Mouse (Mus musculus): ENCODE results near the gene Foxk1. TPM values are rescaled to one million over a fixed set of nuclear protein-coding genes. Genes with fewer than 3 reads are reported as not detected.

Gene Foxk1
- total RNA-seq, 1 experiment: 10.7 TPM

- peak overlapping the region; percentile 67 for H3K9ac ChIP-seq (ENCODE audit: insufficient read depth, low read depth, low read length, poor library complexity, severe bottlenecking)
- in situ Hi-C loops (cut with MboI; ENCODE audit: low sequenced_read_pairs in 2 of 2, unreplicated experiment in 2 of 2): loop anchor here in 1 of 2 experiments (10.0 kb wide), 1 partner anchor 77 kb away; no protein-coding TSS in a partner anchor
- TF ChIP-seq ZNF384 (IDR thresholded peaks at IDR 0.05; ENCODE audit: low read depth, low read length) (no peak), ZC3H11A (IDR thresholded peaks at IDR 0.05; ENCODE audit: borderline replicate concordance, low read depth, low read length) (no peak), MAFK (IDR thresholded peaks at IDR 0.05; ENCODE audit: insufficient read depth, low read depth, low read length) (no peak), CHD2 (IDR thresholded peaks at IDR 0.05; ENCODE audit: low read depth, low read length) (no peak), HCFC1 (IDR thresholded peaks at IDR 0.05; ENCODE audit: borderline replicate concordance, insufficient read depth, low read length) (no peak)
- peak overlapping the region; percentile 93 for H3K27ac ChIP-seq (ENCODE audit: insufficient read depth, low read depth, low read length, poor library complexity, severe bottlenecking)
- no peaks in the 10 kb centered on the region for H3K9me3 ChIP-seq (ENCODE audit: control insufficient read depth, insufficient read depth, low read depth, low read length)
- peak overlapping the region; percentile 48 to 49 for H3K4me3 ChIP-seq (ENCODE audit: insufficient read depth in 1 of 2, low read depth in 1 of 2, low read length in 2 of 2, poor library complexity in 1 of 2, severe bottlenecking in 1 of 2)
- DNase-seq (ENCODE audit: low read depth, low spot score): no peak
- peaks cover 14 to 54% of the 10 kb centered on the region in 2 experiments for H3K4me1 ChIP-seq (ENCODE audit: control insufficient read depth in 2 of 2, insufficient read depth in 2 of 2, low read length in 2 of 2, poor library complexity in 1 of 2)
- H3K36me3 ChIP-seq (ENCODE audit: control insufficient read depth, insufficient read depth, low read length, poor library complexity, severe bottlenecking): no peaks in the 10 kb centered on the region; the same call in 1 of the 2 replicates
Measured at GRCm38 (mm10) chr5:142441332-142442044, 40.2 kb downstream of the Foxk1 start.

- H3K9ac ChIP-seq (ENCODE audit: insufficient read depth, low read depth, low read length, poor library complexity, severe bottlenecking): peak overlapping the region; percentile 45
- H3K27ac ChIP-seq (ENCODE audit: insufficient read depth, low read depth, low read length, poor library complexity, severe bottlenecking): peak overlapping the region; percentile 45; the same call in 1 of the 2 replicates
- peaks cover 14 to 56% of the 10 kb centered on the region in 2 experiments for H3K4me1 ChIP-seq (ENCODE audit: control insufficient read depth in 2 of 2, insufficient read depth in 2 of 2, low read length in 2 of 2, poor library complexity in 1 of 2)
- no peaks in the 10 kb centered on the region; the same call in 1 of the 2 replicates for H3K36me3 ChIP-seq (ENCODE audit: control insufficient read depth, insufficient read depth, low read length, poor library complexity, severe bottlenecking)
- in situ Hi-C loops (cut with MboI; ENCODE audit: low sequenced_read_pairs in 2 of 2, unreplicated experiment in 2 of 2): loop anchor here in 1 of 2 experiments (10.0 kb wide), 1 partner anchor 77 kb away; no protein-coding TSS in a partner anchor
- DNase-seq (ENCODE audit: low read depth, low spot score): no peak
- TF ChIP-seq ZNF384 (IDR thresholded peaks at IDR 0.05; ENCODE audit: low read depth, low read length): no peak
- TF ChIP-seq ZC3H11A (IDR thresholded peaks at IDR 0.05; ENCODE audit: borderline replicate concordance, low read depth, low read length): no peak
- no peak for TF ChIP-seq CHD2 (IDR thresholded peaks at IDR 0.05; ENCODE audit: low read depth, low read length)
- no peak for TF ChIP-seq HCFC1 (IDR thresholded peaks at IDR 0.05; ENCODE audit: borderline replicate concordance, insufficient read depth, low read length)
- TF ChIP-seq MAFK (IDR thresholded peaks at IDR 0.05; ENCODE audit: insufficient read depth, low read depth, low read length): no peak
- no peaks in the 10 kb centered on the region for H3K9me3 ChIP-seq (ENCODE audit: control insufficient read depth, insufficient read depth, low read depth, low read length)
- 0 out of 4 replicates have a peak overlapping the region, but pooled peaks of 1 of the 2 experiments have one; percentile 49 for H3K4me3 ChIP-seq (ENCODE audit: insufficient read depth in 1 of 2, low read depth in 1 of 2, low read length in 2 of 2, poor library complexity in 1 of 2, severe bottlenecking in 1 of 2)
Measured at GRCm38 (mm10) chr5:142442045-142442440, 40.7 kb downstream of the Foxk1 start.

GRCm38 (mm10) chr5:142443514-142443913 lies 42.2 kb downstream of the Foxk1 start:
- no peaks in the 10 kb centered on the region for H3K9me3 ChIP-seq (ENCODE audit: control insufficient read depth, insufficient read depth, low read depth, low read length)
- TF ChIP-seq ZNF384 (IDR thresholded peaks at IDR 0.05; ENCODE audit: low read depth, low read length) (no peak), HCFC1 (IDR thresholded peaks at IDR 0.05; ENCODE audit: borderline replicate concordance, insufficient read depth, low read length) (no peak), ZC3H11A (IDR thresholded peaks at IDR 0.05; ENCODE audit: borderline replicate concordance, low read depth, low read length) (no peak), CHD2 (IDR thresholded peaks at IDR 0.05; ENCODE audit: low read depth, low read length) (no peak), MAFK (IDR thresholded peaks at IDR 0.05; ENCODE audit: insufficient read depth, low read depth, low read length) (no peak)
- in situ Hi-C loops (cut with MboI; ENCODE audit: low sequenced_read_pairs in 2 of 2, unreplicated experiment in 2 of 2): loop anchor here in 1 of 2 experiments (10.0 kb wide), 1 partner anchor 79 kb away; no protein-coding TSS in a partner anchor
- DNase-seq (ENCODE audit: low read depth, low spot score): no peak
- H3K36me3 ChIP-seq (ENCODE audit: control insufficient read depth, insufficient read depth, low read length, poor library complexity, severe bottlenecking): no peaks in the 10 kb centered on the region; the same call in 1 of the 2 replicates
- peaks cover 12 to 53% of the 10 kb centered on the region in 2 experiments for H3K4me1 ChIP-seq (ENCODE audit: control insufficient read depth in 2 of 2, insufficient read depth in 2 of 2, low read length in 2 of 2, poor library complexity in 1 of 2)
- H3K27ac ChIP-seq (ENCODE audit: insufficient read depth, low read depth, low read length, poor library complexity, severe bottlenecking): no peak overlapping the region
- H3K4me3 ChIP-seq (ENCODE audit: insufficient read depth in 1 of 2, low read depth in 1 of 2, low read length in 2 of 2, poor library complexity in 1 of 2, severe bottlenecking in 1 of 2): no peak overlapping the region
- no peak overlapping the region for H3K9ac ChIP-seq (ENCODE audit: insufficient read depth, low read depth, low read length, poor library complexity, severe bottlenecking)

GRCm38 (mm10) chr5:142443994-142444393 lies 42.7 kb downstream of the Foxk1 start:
- Histone ChIP-seq H3K9me3 (ENCODE audit: control insufficient read depth, insufficient read depth, low read depth, low read length) (no peaks in the 10 kb centered on the region), H3K9ac (ENCODE audit: insufficient read depth, low read depth, low read length, poor library complexity, severe bottlenecking) (no peak overlapping the region), H3K36me3 (ENCODE audit: control insufficient read depth, insufficient read depth, low read length, poor library complexity, severe bottlenecking) (no peaks in the 10 kb centered on the region; the same call in 1 of the 2 replicates), H3K4me3 (ENCODE audit: insufficient read depth in 1 of 2, low read depth in 1 of 2, low read length in 2 of 2, poor library complexity in 1 of 2, severe bottlenecking in 1 of 2) (no peak overlapping the region), H3K4me1 (ENCODE audit: control insufficient read depth in 2 of 2, insufficient read depth in 2 of 2, low read length in 2 of 2, poor library complexity in 1 of 2) (peaks cover 10 to 50% of the 10 kb centered on the region in 2 experiments), H3K27ac (ENCODE audit: insufficient read depth, low read depth, low read length, poor library complexity, severe bottlenecking) (no peak overlapping the region)
- DNase-seq (ENCODE audit: low read depth, low spot score): no peak
- TF ChIP-seq ZC3H11A (IDR thresholded peaks at IDR 0.05; ENCODE audit: borderline replicate concordance, low read depth, low read length) (no peak), HCFC1 (IDR thresholded peaks at IDR 0.05; ENCODE audit: borderline replicate concordance, insufficient read depth, low read length) (no peak), ZNF384 (IDR thresholded peaks at IDR 0.05; ENCODE audit: low read depth, low read length) (no peak), CHD2 (IDR thresholded peaks at IDR 0.05; ENCODE audit: low read depth, low read length) (no peak), MAFK (IDR thresholded peaks at IDR 0.05; ENCODE audit: insufficient read depth, low read depth, low read length) (no peak)
- in situ Hi-C loops (cut with MboI; ENCODE audit: low sequenced_read_pairs in 2 of 2, unreplicated experiment in 2 of 2): loop anchor here in 1 of 2 experiments (10.0 kb wide), 1 partner anchor 79 kb away; no protein-coding TSS in a partner anchor
